Mouse (Mus musculus) thymus, adult 2 months (tissue): ENCODE data around the gene Olfr190. TPM values are rescaled to one million over a fixed set of nuclear protein-coding genes. Genes with fewer than 3 reads are reported as not detected.
"Not testable (repeated sequence)": the region's sequence is repeated elsewhere in the genome, so short reads cannot be mapped to it uniquely, and the experiment has no call there.

ENCODE experiments used
- DNase-seq: peaks from one replicate; pipeline ENCODE4 v3.0.0; 2021
- H3K27ac ChIP-seq: fragments of 200-500 bp; 2 replicates; pipeline ENCODE4 v1.5.1; 2012; ENCODE audit warnings: low read length, control low read depth; ENCODE audit not compliant: control insufficient read depth, insufficient read depth
- H3K27me3 ChIP-seq: fragments of 200-500 bp; 2 replicates; pipeline ENCODE4 v1.6.1; 2012; ENCODE audit warnings: mild to moderate bottlenecking, low read length, moderate library complexity, mixed read lengths; ENCODE audit not compliant: control insufficient read depth, insufficient read depth
- H3K36me3 ChIP-seq: fragments of 200-500 bp; 2 replicates; pipeline ENCODE4 v1.6.1; 2012; ENCODE audit warnings: mild to moderate bottlenecking, low read length, moderate library complexity; ENCODE audit not compliant: control insufficient read depth, insufficient read depth
- H3K4me1 ChIP-seq: fragments of 200-500 bp; replicated peaks from 2 replicates; pipeline ENCODE4 v1.6.1; 2012; ENCODE audit warnings: low read length; ENCODE audit not compliant: control insufficient read depth, insufficient read depth
- H3K4me3 ChIP-seq: fragments of 200-500 bp; 2 replicates; pipeline ENCODE4 v1.5.1; 2012; ENCODE audit warnings: mild to moderate bottlenecking, low read length, control low read depth, moderate library complexity; ENCODE audit not compliant: control insufficient read depth, insufficient read depth
- CTCF ChIP-seq: fragments of 200-500 bp; IDR thresholded peaks from 2 replicates; pipeline ENCODE4 v1.5.1; 2012; ENCODE audit warnings: mild to moderate bottlenecking, control low read depth, low read length, moderate library complexity, borderline replicate concordance; ENCODE audit not compliant: control insufficient read depth, poor library complexity, insufficient read depth; ENCODE audit errors: extremely low read depth
- POLR2A ChIP-seq: fragments of 200-500 bp; IDR thresholded peaks from 2 replicates; pipeline ENCODE4 v1.6.1; 2012; ENCODE audit warnings: mild to moderate bottlenecking, low read length, control low read depth, moderate library complexity; ENCODE audit not compliant: control insufficient read depth, poor library complexity, insufficient read depth; ENCODE audit errors: extremely low read depth
- WGBS: fragments of 180-500 bp; shearing (Covaris S2); methylation state at CpG from one replicate; pipeline ENCODE4 v1.1.7; 2018; 5-methylcytosine and 5-hydroxymethylcytosine counted together
- polyA plus RNA-seq: library from polyadenylated mRNA; depleted of rRNA; stranded (reverse); fragments of >200 nt; gene quantifications from 2 replicates; pipeline ENCODE4 v1.2.3, GENCODE M21; 2012

Gene Olfr190
- polyA plus RNA-seq, 1 experiment: not detected

- no peaks in the 10 kb centered on the region for H3K4me1 ChIP-seq
- no peaks in the 10 kb centered on the region for H3K36me3 ChIP-seq
- 80% methylated on average over 1 of the region's 1 CpGs for WGBS
- DNase-seq: no peak
- no peaks in the 10 kb centered on the region for H3K27me3 ChIP-seq
- no peak overlapping the region for H3K27ac ChIP-seq
- H3K4me3 ChIP-seq: no peak overlapping the region
- TF ChIP-seq CTCF (no peak), POLR2A (no peak)
These were observed 4.3 kb downstream of the Olfr190 start for GRCm38 (mm10) chr16:59073520-59073919.

GRCm38 (mm10) chr16:59071755-59072154, 6.0 kb downstream of the Olfr190 start:
- no peaks in the 10 kb centered on the region for H3K4me1 ChIP-seq
- no peak overlapping the region for H3K27ac ChIP-seq
- H3K27me3 ChIP-seq: no peaks in the 10 kb centered on the region
- no peak for TF ChIP-seq POLR2A
- no peaks in the 10 kb centered on the region for H3K36me3 ChIP-seq
- no peak overlapping the region for H3K4me3 ChIP-seq
- DNase-seq: no peak

- H3K27ac ChIP-seq, H3K27me3 ChIP-seq, H3K36me3 ChIP-seq, H3K4me3 ChIP-seq, DNase-seq, H3K4me1 ChIP-seq: not testable (repeated sequence)
- 75% methylated on average over 3 of the region's 3 CpGs for WGBS
These were observed 15.4 kb downstream of the Olfr190 start for GRCm38 (mm10) chr16:59062411-59062810.

- not testable (repeated sequence) for H3K27me3 ChIP-seq, H3K36me3 ChIP-seq, H3K27ac ChIP-seq, DNase-seq, H3K4me3 ChIP-seq, H3K4me1 ChIP-seq
- WGBS: 93% methylated on average over 2 of the region's 2 CpGs
These were observed 28.5 kb downstream of the Olfr190 start for GRCm38 (mm10) chr16:59049286-59049685.

GRCm38 (mm10) chr16:59048860-59049259, 28.9 kb downstream of the Olfr190 start:
- DNase-seq: no peak
- WGBS: 91% methylated on average over 1 of the region's 1 CpGs
- TF ChIP-seq CTCF (no peak), POLR2A (no peak)

GRCm38 (mm10) chr16:59047579-59047978, 30.2 kb downstream of the Olfr190 start:
- no peak for TF ChIP-seq POLR2A
- TF ChIP-seq CTCF: no peak
- no peaks in the 10 kb centered on the region for H3K36me3 ChIP-seq
- 73% methylated on average over 4 of the region's 4 CpGs for WGBS

More at GRCm38 (mm10) chr16:59048860-59049259, 28.9 kb downstream of the Olfr190 start:
- no peak overlapping the region for H3K4me3 ChIP-seq
- no peaks in the 10 kb centered on the region for H3K4me1 ChIP-seq
- H3K36me3 ChIP-seq: no peaks in the 10 kb centered on the region
- H3K27ac ChIP-seq: no peak overlapping the region
- H3K27me3 ChIP-seq: no peaks in the 10 kb centered on the region

GRCm38 (mm10) chr16:59045835-59046234, 32.0 kb downstream of the Olfr190 start:
- no peak for TF ChIP-seq POLR2A
- TF ChIP-seq CTCF: no peak
- WGBS: 73% methylated on average over 3 of the region's 3 CpGs
- Histone ChIP-seq H3K4me1 (no peaks in the 10 kb centered on the region), H3K4me3 (no peak overlapping the region), H3K36me3 (no peaks in the 10 kb centered on the region), H3K27me3 (no peaks in the 10 kb centered on the region), H3K27ac (no peak overlapping the region)
- no peak for DNase-seq

More at GRCm38 (mm10) chr16:59047579-59047978, 30.2 kb downstream of the Olfr190 start:
- Histone ChIP-seq H3K4me1 (no peaks in the 10 kb centered on the region), H3K4me3 (no peak overlapping the region), H3K27ac (no peak overlapping the region), H3K27me3 (no peaks in the 10 kb centered on the region)
- DNase-seq: no peak
